Mouse (Mus musculus) hindlimb bud, embryonic 11.5 days (tissue): ENCODE results near the gene Insc.

Source experiments
- DNase-seq: peaks from one replicate; pipeline ENCODE4 v3.0.0-alpha.2; 2012; ENCODE audit warnings: low read depth, low spot score; ENCODE audit errors: extremely low spot score

Gene Insc

GRCm38 (mm10) chr7:114896966-114897697 lies 153.6 kb downstream of the Insc start:
- DNase-seq = no peak
